Mouse (Mus musculus): Measurements from ENCODE around the gene Rbm41. TPM values are rescaled to one million over a fixed set of nuclear protein-coding genes. Genes with fewer than 3 reads are reported as not detected.

Rbm41 gene
- total RNA-seq (2021) = 10 to 100 TPM in 1 of 2 experiments, 1 to 10 TPM in 1; 9.7 to 11.7 TPM
- long read RNA-seq, experiment 1, partial matches to known transcripts = 0 of 1 reads
- long read RNA-seq, experiment 1, other reads (novel, unspliced or antisense) = 1 of 1 reads
- long read RNA-seq, experiment 2, partial matches to known transcripts = 0 of 1 reads
- long read RNA-seq, experiment 2, other reads (novel, unspliced or antisense) = 1 of 1 reads

DNA sequence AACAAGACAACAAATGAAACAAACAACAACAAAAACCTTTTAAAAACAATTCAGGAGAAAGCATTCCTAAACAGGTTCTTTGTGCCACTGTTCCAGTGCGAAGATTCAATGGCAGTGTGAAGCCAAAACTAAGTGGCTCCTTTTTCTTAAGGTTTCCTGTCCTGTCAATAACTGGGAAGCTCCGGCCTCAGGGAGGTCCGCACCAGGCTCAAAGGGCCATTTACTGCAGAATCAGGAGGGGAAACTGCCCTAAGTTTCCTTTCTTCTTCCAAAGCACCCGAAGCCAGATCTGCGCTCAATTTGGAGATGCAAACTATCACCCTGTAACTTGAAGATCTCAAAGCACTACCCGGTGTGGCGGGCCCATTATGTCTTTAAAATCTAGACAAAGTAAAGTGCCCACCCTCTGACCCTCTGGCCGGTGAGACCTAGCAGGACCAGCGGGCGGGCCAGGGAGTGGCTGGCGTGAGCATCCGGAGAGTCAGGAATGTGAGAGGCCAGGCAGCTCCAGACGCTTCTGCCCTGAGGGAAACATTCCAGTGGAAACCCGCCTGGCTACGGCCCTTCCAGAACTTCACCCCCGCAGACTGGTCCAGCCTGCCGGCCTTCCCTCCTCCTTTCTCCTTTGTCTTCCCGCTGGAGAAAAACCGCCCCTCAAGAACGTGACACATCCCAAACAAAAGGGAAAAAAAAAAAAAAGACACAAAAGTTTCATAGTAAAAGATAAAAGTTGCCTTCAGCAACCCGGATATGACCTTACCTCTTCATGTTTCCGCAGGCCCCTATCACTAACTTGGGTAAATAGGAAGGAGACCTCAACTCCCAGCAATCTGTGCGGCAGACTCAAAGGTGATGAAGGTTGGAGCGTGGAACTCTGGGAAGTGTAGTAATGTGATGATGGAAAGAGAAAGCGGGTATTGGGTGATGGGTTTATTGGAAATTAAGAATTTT lies at the start of gene Rbm41:
Gene Rbm41 (minus strand): TSS at position 856 of the 951 bp plus-strand sequence.
- intact Hi-C loops (cut with DNase I) = no loop called here
- DNase-seq (ENCODE audit: low spot score in 2 of 2) = peak; percentile 24 to 50

DNA sequence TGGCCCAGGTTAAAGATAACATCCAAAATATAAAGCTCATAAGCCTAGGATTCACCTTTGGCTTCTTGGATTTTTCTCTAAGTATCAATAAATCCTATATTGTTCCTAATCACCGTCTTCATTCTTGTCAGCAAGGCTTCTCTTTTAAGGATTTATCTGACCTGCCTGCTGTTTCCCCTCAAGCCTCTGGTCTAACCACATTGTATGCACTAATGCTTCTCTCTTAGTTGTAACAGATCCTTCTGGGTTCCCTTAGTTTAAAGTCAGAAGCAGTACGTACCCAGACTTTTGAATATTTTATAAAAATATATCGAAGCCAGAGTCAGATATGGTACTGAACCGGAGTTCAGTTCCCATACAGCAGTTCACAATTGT lies 283 bp upstream of the Rbm41 start:
- no peak for DNase-seq (ENCODE audit: low spot score in 2 of 2)
- intact Hi-C loops (cut with DNase I) = no loop called here

DNA sequence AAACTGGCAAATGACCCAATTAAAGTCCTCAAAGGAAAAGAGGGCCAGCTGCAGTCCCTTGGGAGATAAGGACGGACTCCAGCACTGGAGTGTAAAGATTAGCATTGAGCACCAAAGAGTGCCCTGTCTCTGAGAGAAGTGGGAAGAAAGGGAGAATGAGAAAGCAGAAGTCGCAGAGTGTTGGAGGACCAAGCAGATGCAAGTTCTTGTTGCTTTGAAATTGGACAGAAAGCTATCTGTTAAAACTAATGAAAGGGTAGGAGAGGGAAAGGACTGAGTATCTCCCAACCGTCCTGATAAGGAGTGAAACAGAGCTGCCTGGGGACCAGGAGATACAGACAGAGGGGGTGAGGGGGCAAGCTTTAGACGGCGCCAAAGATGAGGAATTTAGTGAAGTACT lies 16.3 kb downstream of the Rbm41 start:
- no peak for DNase-seq (ENCODE audit: low spot score in 2 of 2)

DNA sequence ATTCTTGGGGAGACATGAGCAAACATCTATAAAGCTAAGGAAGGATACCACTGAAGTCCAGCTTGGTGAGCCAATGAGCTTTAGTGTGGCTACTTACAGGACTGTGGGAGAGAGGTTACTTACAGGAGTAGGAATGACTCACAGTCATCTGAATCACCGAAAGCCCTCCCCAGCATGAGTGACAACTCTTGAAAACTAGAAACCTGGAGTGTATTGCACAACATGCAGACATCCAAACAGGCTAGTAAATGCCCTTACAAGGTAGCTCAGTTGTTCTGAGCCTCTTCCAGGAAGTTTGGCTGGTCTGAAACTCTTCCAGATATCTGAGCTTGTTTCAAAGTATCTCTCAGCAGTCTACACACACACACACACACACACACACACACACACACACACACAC lies 64.9 kb downstream of the Rbm41 start:
- intact Hi-C loops (cut with DNase I) = no loop called here
- no peak for DNase-seq (ENCODE audit: low spot score in 2 of 2)

More for the DNA sequence above, 16.3 kb downstream of the Rbm41 start:
- intact Hi-C loops (cut with DNase I) = no loop called here

DNA sequence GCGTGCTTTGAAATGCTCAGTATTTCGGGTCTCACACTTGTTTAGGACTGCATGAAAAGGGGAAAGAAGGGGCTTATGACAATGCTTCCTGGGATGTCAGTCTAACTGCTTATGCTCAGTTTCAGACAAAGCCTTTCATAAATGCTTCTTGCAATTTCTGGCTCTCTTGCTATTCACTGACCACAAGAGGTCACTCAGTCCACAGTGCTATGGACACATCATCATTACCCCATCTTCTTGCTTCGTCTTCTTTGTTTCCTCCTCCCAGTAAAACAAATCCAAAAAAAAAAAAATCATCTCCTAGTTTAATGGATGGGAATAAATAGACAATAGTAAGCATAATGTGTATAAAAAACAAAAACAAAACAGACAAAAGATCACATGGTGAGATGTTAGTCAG lies 65.9 kb downstream of the Rbm41 start:
- no peak for DNase-seq (ENCODE audit: low spot score in 2 of 2)
- intact Hi-C loops (cut with DNase I) = no loop called here

- DNase-seq (ENCODE audit: low spot score in 2 of 2) = no peak
- intact Hi-C loops (cut with DNase I) = no loop called here
Observed at GRCm38 (mm10) chrX:139920572-139920971, 77.8 kb downstream of the Rbm41 start.

DNA sequence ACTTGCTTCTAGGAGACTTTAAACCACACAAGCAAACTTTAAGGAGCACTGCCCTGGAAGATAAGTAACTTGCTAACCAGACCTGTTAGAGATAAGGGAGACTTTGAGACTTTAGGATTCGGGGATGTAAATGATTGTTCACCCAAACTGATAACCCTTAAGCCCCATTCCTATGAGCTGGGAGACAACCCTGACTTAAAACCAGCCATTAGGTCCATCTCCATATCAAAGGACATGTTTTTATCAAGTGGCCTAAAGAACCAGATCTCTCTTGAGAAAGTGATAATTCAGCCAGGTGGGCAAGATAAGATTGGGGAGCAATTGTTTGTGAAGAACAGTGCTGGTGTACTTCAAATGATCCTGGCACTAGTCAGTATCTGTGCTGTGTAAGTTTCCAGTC lies 107.0 kb downstream of the Rbm41 start:
- DNase-seq (ENCODE audit: low spot score in 2 of 2) = no peak
- intact Hi-C loops (cut with DNase I) = no loop called here

GRCm38 (mm10) chrX:139883221-139883620 lies 115.2 kb downstream of the Rbm41 start:
- intact Hi-C loops (cut with DNase I) = no loop called here
- DNase-seq (ENCODE audit: low spot score in 2 of 2) = no peak

- intact Hi-C loops (cut with DNase I) = no loop called here
- DNase-seq (ENCODE audit: low spot score in 2 of 2) = no peak
Observed at GRCm38 (mm10) chrX:139877936-139878335, 120.5 kb downstream of the Rbm41 start.

- DNase-seq (ENCODE audit: low spot score in 2 of 2) = no peak
- intact Hi-C loops (cut with DNase I) = no loop called here
Observed at GRCm38 (mm10) chrX:139877105-139877504, 121.3 kb downstream of the Rbm41 start.

- intact Hi-C loops (cut with DNase I) = no loop called here
- DNase-seq (ENCODE audit: low spot score in 2 of 2) = peak; percentile 18 to 37
Observed at GRCm38 (mm10) chrX:139870938-139871791, 127.2 kb downstream of the Rbm41 start, which contains the start of gene Morc4. Morc4 (minus strand) TSS chrX:139871677.

DNA sequence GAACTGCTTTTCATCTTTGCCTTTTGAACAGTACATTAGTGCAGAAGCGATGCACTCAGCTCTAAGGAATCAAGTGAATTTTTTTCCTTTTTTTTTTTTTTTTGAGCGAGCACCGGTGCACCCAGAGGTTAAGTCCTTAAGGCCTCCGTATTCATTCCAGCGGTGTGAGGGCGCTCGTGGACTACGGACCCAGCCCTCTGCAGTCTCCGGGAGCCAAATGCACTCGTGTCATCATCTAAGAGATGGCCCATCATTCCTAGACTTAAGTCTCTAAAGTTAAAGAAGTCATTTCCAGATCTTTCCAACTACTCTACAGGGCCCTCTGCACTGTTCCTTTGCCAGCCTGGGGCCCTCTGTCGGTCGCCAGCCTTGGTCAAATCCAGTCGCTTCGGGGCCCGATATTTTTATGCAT lies 128.1 kb downstream of the Rbm41 start:
- DNase-seq (ENCODE audit: low spot score in 2 of 2) = no peak
- intact Hi-C loops (cut with DNase I) = no loop called here

GRCm38 (mm10) chrX:139859402-139859801 lies 139.0 kb downstream of the Rbm41 start:
- DNase-seq (ENCODE audit: low spot score in 2 of 2) = peak; percentile 7 to 17
- intact Hi-C loops (cut with DNase I) = no loop called here

- no peak for DNase-seq (ENCODE audit: low spot score in 2 of 2)
- intact Hi-C loops (cut with DNase I) = no loop called here
Observed at GRCm38 (mm10) chrX:139854795-139855194, 143.6 kb downstream of the Rbm41 start.

DNA sequence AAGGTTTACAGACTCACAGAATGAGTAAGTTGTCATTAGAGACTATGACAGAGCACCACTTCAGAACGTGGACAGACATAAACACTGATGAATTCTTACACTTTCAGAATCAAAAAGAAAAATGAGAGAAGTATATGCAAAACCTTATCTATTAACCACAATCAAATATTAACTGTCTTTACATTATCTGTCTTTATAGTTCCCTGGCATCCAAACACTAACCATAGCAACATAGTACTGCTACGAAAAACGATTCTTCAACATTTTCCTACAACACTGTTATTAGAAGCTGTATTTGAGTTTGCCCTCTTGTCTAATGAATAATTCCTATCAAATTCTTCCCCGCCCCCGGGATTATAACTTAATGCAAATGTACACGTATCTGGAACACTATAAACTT lies 157.3 kb downstream of the Rbm41 start:
- intact Hi-C loops (cut with DNase I) = no loop called here
- DNase-seq (ENCODE audit: low spot score in 2 of 2) = no peak

Other genes with a start within 250 kb of the Rbm41 start
- gene Ripply1, start 216.2 kb downstream of the Rbm41 start, total RNA-seq (2021) = not detected
- under 1 TPM; 0.87 to 0.97 TPM for gene Cldn2, start 197.8 kb downstream of the Rbm41 start, total RNA-seq (2021)
- 1 to 10 TPM; 3.6 to 3.8 TPM for gene Morc4, start 126.9 kb downstream of the Rbm41 start, total RNA-seq (2021)
- gene Nup62cl, start 64.1 kb upstream of the Rbm41 start, total RNA-seq (2021) = under 1 TPM; 0.36 to 0.42 TPM
- not detected for gene Pih1h3b, start 64.3 kb upstream of the Rbm41 start, total RNA-seq (2021)